Mouse (Mus musculus) MEL (cell line): ENCODE results near the gene Krt83. TPM values are rescaled to one million over a fixed set of nuclear protein-coding genes. Genes with fewer than 3 reads are reported as not detected.

ENCODE experiments used
- DNase-seq: peaks from one replicate; pipeline ENCODE4 v3.0.0; 2011; ENCODE audit warnings: low read depth, low spot score
- H3K27ac ChIP-seq: 2 replicates; pipeline ENCODE4 v1.5.1; 2012; ENCODE audit warnings: low read depth, mild to moderate bottlenecking, control low read depth, low read length, moderate library complexity; ENCODE audit not compliant: control insufficient read depth
- H3K27me3 ChIP-seq, 2 experiments: fragments of 150-350 bp in 1 of 2; sonication (generic) in 1 of 2; 2 replicates each; pipeline ENCODE4 v1.6.1; 2012; ENCODE audit warnings: low read length in 2 of 2, mild to moderate bottlenecking in 2 of 2, improper control_type of control experiment in 1 of 2, moderate library complexity in 1 of 2; ENCODE audit not compliant: insufficient read depth in 2 of 2, control insufficient read depth in 1 of 2
- H3K36me3 ChIP-seq, 2 experiments: 2 replicates each; pipeline ENCODE4 v1.6.1; 2012 to 2014; ENCODE audit warnings: low read length in 2 of 2, improper control_type of control experiment in 1 of 2, inconsistent platforms in 1 of 2, mild to moderate bottlenecking in 1 of 2; ENCODE audit not compliant: insufficient read depth in 2 of 2, control insufficient read depth in 1 of 2
- H3K4me1 ChIP-seq, 2 experiments: fragments of 150-350 bp in 1 of 2; sonication (generic) in 1 of 2; 2 replicates each; pipeline ENCODE4 v1.6.1; 2012; ENCODE audit warnings: low read length in 2 of 2, improper control_type of control experiment in 1 of 2, mild to moderate bottlenecking in 1 of 2; ENCODE audit not compliant: insufficient read depth in 2 of 2, control insufficient read depth in 1 of 2
- H3K4me3 ChIP-seq, 2 experiments: fragments of 150-350 bp in 1 of 2; sonication (generic) in 1 of 2; 2 replicates each; pipeline ENCODE4 v1.5.1; 2012; ENCODE audit warnings: low read depth in 2 of 2, low read length in 2 of 2, mild to moderate bottlenecking in 2 of 2, moderate library complexity in 2 of 2, control low read depth in 1 of 2, improper control_type of control experiment in 1 of 2; ENCODE audit not compliant: control insufficient read depth in 1 of 2, insufficient read depth in 1 of 2
- H3K79me2 ChIP-seq: 2 replicates; pipeline ENCODE4 v1.6.1; 2012; ENCODE audit warnings: mild to moderate bottlenecking, low read length, moderate library complexity; ENCODE audit not compliant: control insufficient read depth, poor library complexity, insufficient read depth
- H3K9ac ChIP-seq: 2 replicates; pipeline ENCODE4 v1.6.1; 2012; ENCODE audit warnings: low read depth, mild to moderate bottlenecking, control low read depth, low read length, moderate library complexity; ENCODE audit not compliant: control insufficient read depth, poor library complexity, severe bottlenecking
- H3K9me3 ChIP-seq: fragments of 150-350 bp; sonication (generic); replicated peaks from 2 replicates; pipeline ENCODE4 v1.6.1; 2012; ENCODE audit warnings: mild to moderate bottlenecking, low read length, improper control_type of control experiment, moderate library complexity; ENCODE audit not compliant: insufficient read depth
- CHD1 ChIP-seq: IDR thresholded peaks from 2 replicates; pipeline ENCODE4 v1.6.1; 2012; ENCODE audit warnings: low read depth, mild to moderate bottlenecking, inconsistent platforms, low read length, improper control_type of control experiment
- CTCF ChIP-seq, 3 experiments: IDR thresholded peaks in 2 of 3; conservative IDR thresholded peaks in 1 of 3; 2 replicates each; pipeline ENCODE4 v1.5.1; 2011 to 2012; ENCODE audit warnings: low read length in 3 of 3, low read depth in 2 of 3, mild to moderate bottlenecking in 2 of 3, improper control_type of control experiment in 1 of 3, inconsistent platforms in 1 of 3, mixed read lengths in 1 of 3, moderate library complexity in 1 of 3; ENCODE audit not compliant: control insufficient read depth in 1 of 3, insufficient read depth in 1 of 3, poor library complexity in 1 of 3, severe bottlenecking in 1 of 3
- E2F4 ChIP-seq: IDR thresholded peaks from 2 replicates; pipeline ENCODE4 v1.6.1; 2011; ENCODE audit warnings: low read depth, low read length, improper control_type of control experiment, borderline replicate concordance
- ELF1 ChIP-seq: IDR thresholded peaks from 2 replicates; pipeline ENCODE4 v1.6.1; 2014; ENCODE audit warnings: low read depth, mild to moderate bottlenecking, inconsistent platforms, low read length, improper control_type of control experiment, moderate library complexity
- ETS1 ChIP-seq: IDR thresholded peaks from 2 replicates; pipeline ENCODE4 v1.6.1; 2012; ENCODE audit warnings: low read depth, mild to moderate bottlenecking, inconsistent platforms, low read length, improper control_type of control experiment, moderate library complexity
- MAX ChIP-seq: IDR thresholded peaks from 2 replicates; pipeline ENCODE4 v1.6.1; 2011; ENCODE audit warnings: low read length, improper control_type of control experiment
- MAZ ChIP-seq: IDR thresholded peaks from 2 replicates; pipeline ENCODE4 v1.6.1; 2012; ENCODE audit warnings: low read depth, mild to moderate bottlenecking, inconsistent platforms, low read length, improper control_type of control experiment
- MXI1 ChIP-seq: IDR thresholded peaks from 2 replicates; pipeline ENCODE4 v1.6.1; 2011; ENCODE audit warnings: mild to moderate bottlenecking, low read depth, low read length, improper control_type of control experiment
- MYB ChIP-seq: IDR thresholded peaks from 2 replicates; pipeline ENCODE4 v1.6.1; 2011; ENCODE audit warnings: mild to moderate bottlenecking, low read depth, low read length, improper control_type of control experiment
- NRF1 ChIP-seq: IDR thresholded peaks from 2 replicates; pipeline ENCODE4 v1.6.1; 2014; ENCODE audit warnings: low read depth, mild to moderate bottlenecking, inconsistent platforms, low read length, improper control_type of control experiment, moderate library complexity; ENCODE audit not compliant: poor library complexity, insufficient read depth, severe bottlenecking
- POLR2AphosphoS5 ChIP-seq: IDR thresholded peaks from 2 replicates; pipeline ENCODE4 v1.6.1; 2012; ENCODE audit warnings: low read depth, borderline replicate concordance, mild to moderate bottlenecking, inconsistent platforms, low read length, moderate library complexity, mixed read lengths
- RAD21 ChIP-seq: IDR thresholded peaks from 2 replicates; pipeline ENCODE4 v1.6.1; 2011; ENCODE audit warnings: mild to moderate bottlenecking, low read depth, low read length, improper control_type of control experiment
- RCOR1 ChIP-seq: IDR thresholded peaks from 2 replicates; pipeline ENCODE4 v1.6.1; 2012; ENCODE audit warnings: low read depth, mild to moderate bottlenecking, inconsistent platforms, low read length, improper control_type of control experiment
- SMC3 ChIP-seq: IDR thresholded peaks from 2 replicates; pipeline ENCODE4 v1.6.1; 2011; ENCODE audit warnings: low read depth, low read length, improper control_type of control experiment
- ZKSCAN1 ChIP-seq: IDR thresholded peaks from 2 replicates; pipeline ENCODE4 v1.6.1; 2012; ENCODE audit warnings: low read depth, mild to moderate bottlenecking, inconsistent platforms, low read length, improper control_type of control experiment, moderate library complexity
- polyA plus RNA-seq, 2 experiments: library from polyadenylated mRNA; stranded (reverse) in 1 of 2; unstranded in 1 of 2; fragments of >175 nt in 1 of 2; fragments of >200 nt in 1 of 2; gene quantifications; 2 replicates each; pipeline versions ENCODE4 v1.2.1 to v1.2.4; 2012; ENCODE audit warnings: low replicate concordance in 2 of 2, low read depth in 1 of 2; ENCODE audit not compliant: insufficient read length in 2 of 2, insufficient read depth in 1 of 2, missing spikeins in 1 of 2
- total RNA-seq: library from RNA; depleted of rRNA; stranded (reverse); fragments of 300-350 nt; gene quantifications from 2 replicates; pipeline ENCODE4 v1.2.3, GENCODE M21; 2012

Gene Krt83
- total and polyA plus RNA-seq, 3 experiments, result not detected

DNA sequence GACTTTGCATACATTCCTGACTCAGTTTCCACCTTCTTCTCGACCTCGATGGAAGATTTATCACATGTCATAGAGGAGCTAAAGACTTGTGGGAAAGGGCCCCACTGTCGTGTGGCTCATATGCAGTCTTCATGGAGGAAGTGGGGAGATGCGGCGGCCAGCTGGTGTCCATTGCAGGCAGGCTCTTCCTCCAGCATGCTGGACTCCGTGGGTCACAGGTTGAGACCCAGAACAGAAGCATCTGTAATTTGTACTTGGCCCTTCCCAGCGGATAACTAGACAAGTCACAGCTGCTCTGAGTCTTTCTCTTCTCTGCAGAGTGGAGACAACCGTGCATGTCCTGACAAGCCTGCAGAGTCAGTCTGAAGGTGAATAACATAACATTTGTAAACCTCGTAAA, 16.9 kb upstream of the Krt83 start:
- Histone ChIP-seq H3K4me1 (no peaks in the 10 kb centered on the region), H3K79me2 (no peaks in the 10 kb centered on the region), H3K27me3 (no peaks in the 10 kb centered on the region), H3K4me3 (no peak overlapping the region), H3K9ac (no peak overlapping the region), H3K27ac (no peak overlapping the region), H3K36me3 (no peaks in the 10 kb centered on the region), H3K9me3 (no peaks in the 10 kb centered on the region)
- TF ChIP-seq MYB (no peak), POLR2AphosphoS5 (no peak), ELF1 (no peak), ZKSCAN1 (no peak), MAZ (no peak), NRF1 (no peak), RCOR1 (no peak), MAX (no peak), E2F4 (no peak)
- no peak for DNase-seq

DNA sequence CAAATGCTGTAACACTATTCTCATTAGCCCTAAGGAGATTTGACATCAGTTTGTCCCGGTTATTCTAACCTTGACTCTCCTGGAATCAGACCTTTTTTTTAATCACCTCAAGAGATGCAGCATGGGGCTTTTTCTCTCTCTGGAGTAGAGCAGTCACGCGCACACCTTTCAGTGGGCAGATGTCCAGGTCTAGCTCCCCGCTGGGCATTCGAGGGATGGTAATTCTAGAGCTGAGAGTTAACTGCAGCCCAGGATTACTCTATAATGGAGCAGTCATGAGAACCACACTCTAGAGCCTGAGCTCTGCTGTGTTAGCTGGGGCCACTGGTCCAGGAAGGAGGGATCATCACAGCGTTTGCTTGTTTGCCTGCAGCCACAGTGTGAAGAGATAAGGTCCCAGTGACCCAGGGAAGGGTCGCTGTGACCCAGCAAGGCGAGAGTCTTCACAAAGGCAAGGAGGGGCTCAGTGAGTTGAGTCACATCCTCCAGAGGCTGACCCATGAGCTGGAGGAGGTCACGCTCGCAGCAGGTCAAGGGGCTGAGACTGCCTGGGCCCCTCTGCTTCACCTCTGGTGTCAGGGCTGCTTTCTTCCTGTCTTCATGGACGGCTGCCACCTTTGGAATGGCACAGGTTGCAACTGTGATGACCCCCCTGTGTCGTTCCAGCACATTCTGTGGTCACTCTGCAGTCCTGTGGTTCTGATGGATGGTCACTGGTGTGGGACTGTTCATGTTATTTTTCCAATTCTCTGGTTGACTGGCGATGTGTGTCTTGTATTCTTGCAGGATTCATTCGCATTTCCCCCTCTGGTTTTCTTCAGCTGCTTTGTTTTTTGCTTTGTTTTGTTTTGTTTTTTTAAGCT, 15.8 kb upstream of the Krt83 start:
- H3K9ac ChIP-seq, result no peak overlapping the region
- no peaks in the 10 kb centered on the region for H3K36me3 ChIP-seq
- no peak overlapping the region for H3K27ac ChIP-seq
- no peak overlapping the region for H3K4me3 ChIP-seq
- no peaks in the 10 kb centered on the region for H3K9me3 ChIP-seq
- TF ChIP-seq ETS1 (no peak), MXI1 (no peak)
- H3K27me3 ChIP-seq, result no peaks in the 10 kb centered on the region
- no peak for DNase-seq
- no peaks in the 10 kb centered on the region for H3K79me2 ChIP-seq
- H3K4me1 ChIP-seq, result no peaks in the 10 kb centered on the region

DNA sequence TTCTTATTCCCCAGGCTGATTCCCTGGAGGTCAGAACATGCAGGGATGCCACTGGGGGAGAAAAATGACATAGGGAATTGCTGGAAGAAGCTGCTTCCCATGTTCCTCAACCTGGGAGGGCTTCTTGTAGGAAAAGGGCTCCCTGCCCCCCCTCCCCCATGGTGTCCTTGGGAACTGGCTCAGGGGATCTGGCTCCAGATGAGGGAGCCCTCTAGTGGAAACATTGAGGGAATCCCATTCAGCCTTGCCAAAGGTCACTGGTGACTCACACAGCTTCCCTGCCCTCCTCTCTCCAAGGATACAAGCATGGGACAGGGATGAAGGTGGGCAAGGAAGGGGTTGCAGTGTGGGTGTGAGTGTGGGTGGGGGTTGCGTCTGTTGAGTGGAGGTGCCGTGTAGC, 5.9 kb upstream of the Krt83 start:
- Histone ChIP-seq H3K79me2 (no peaks in the 10 kb centered on the region), H3K4me3 (no peak overlapping the region), H3K9ac (no peak overlapping the region), H3K36me3 (no peaks in the 10 kb centered on the region), H3K27me3 (no peaks in the 10 kb centered on the region; a peak in 1 of 4 replicates), H3K4me1 (no peaks in the 10 kb centered on the region), H3K9me3 (no peaks in the 10 kb centered on the region), H3K27ac (no peak overlapping the region)
- no peak for DNase-seq
- peak; percentile 38 for TF ChIP-seq SMC3
- no peak for TF ChIP-seq CHD1
- 0 out of 2 replicates have a peak, but pooled peaks have one; percentile 2 for TF ChIP-seq RAD21
- TF ChIP-seq CTCF (IDR thresholded peaks at IDR 0.05 in 2 of 3, conservative IDR thresholded peaks at IDR 0.05 in 1 of 3; ENCODE audit: control insufficient read depth in 1 of 3, insufficient read depth in 1 of 3, low read depth in 2 of 3, low read length in 3 of 3, poor library complexity in 1 of 3, severe bottlenecking in 1 of 3), result peak; percentile 26 to 47 (median 37)
- TF ChIP-seq NRF1, result no peak
